Mouse (Mus musculus) heart, adult 2 months (tissue): ENCODE measurements at regions not wholly inside any gene's neighbourhood (a gene's known extent, or its start where the extent isn't known, plus 50 kb on each side); places are given as distances from the start of the nearest gene placed in this dataset.

ENCODE experiments used
- CTCF ChIP-seq: fragments of 200-600 bp; IDR thresholded peaks from 2 replicates; pipeline ENCODE4 v1.8.1; 2022; ENCODE audit warnings: antibody characterized with exemption, mild to moderate bottlenecking, moderate library complexity
- EP300 ChIP-seq: fragments of 200-500 bp; IDR thresholded peaks from 2 replicates; pipeline ENCODE4 v1.6.1; 2011; ENCODE audit warnings: low read depth, low read length, control low read depth; ENCODE audit not compliant: insufficient read depth
- POLR2A ChIP-seq: fragments of 200-500 bp; IDR thresholded peaks from 2 replicates; pipeline ENCODE4 v1.6.1; 2011; ENCODE audit warnings: mild to moderate bottlenecking, low read depth, low read length, control low read depth; ENCODE audit not compliant: insufficient read depth

DNA sequence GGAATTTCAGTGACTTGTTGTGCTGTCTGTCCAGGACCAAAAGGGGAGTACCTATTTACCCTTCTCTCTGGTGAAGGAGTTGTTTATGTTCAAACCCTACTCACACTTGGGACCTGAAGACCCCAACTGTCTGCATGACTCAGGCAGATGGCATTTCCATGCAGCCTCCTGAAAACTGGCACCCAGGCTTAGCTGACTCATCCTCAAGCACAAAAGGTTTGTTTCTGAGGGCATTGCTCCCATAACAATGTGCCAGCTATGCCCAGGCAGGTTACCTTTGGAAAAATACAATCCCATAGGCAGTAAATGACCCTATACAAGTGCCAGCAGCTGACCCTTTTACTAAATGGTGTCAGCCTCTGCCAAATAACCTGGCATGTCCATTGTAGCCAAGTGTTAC lies 1579.9 kb downstream of the Efna5 start:
- TF ChIP-seq POLR2A (no peak), CTCF (no peak), EP300 (no peak)
